Mouse (Mus musculus) liver, postnatal 0 days (tissue): ENCODE results near the gene Arhgap28. TPM values are rescaled to one million over a fixed set of nuclear protein-coding genes. Genes with fewer than 3 reads are reported as not detected.

Source experiments
- ATAC-seq: fragments of 200-750 bp; cut with Nextera tagmentation; 2 replicates; pipeline ENCODE4 v1.8.0; 2017; ENCODE audit warnings: mild to moderate bottlenecking, moderate library complexity
- DNase-seq: peaks from one replicate; pipeline ENCODE4 v3.0.0-alpha.2; 2016
- H3K27ac ChIP-seq: fragments of 300-500 bp; sonication (generic); 2 replicates; pipeline ENCODE4 v1.5.1; 2014; ENCODE audit warnings: antibody characterized with exemption, moderate library complexity, mild to moderate bottlenecking, low read depth
- H3K27me3 ChIP-seq: fragments of 300-500 bp; sonication (generic); 2 replicates; pipeline ENCODE4 v1.6.1; 2014; ENCODE audit warnings: low read length, control low read depth, mixed read lengths; ENCODE audit not compliant: insufficient read depth
- H3K36me3 ChIP-seq: fragments of 300-500 bp; sonication (generic); replicated peaks from 2 replicates; pipeline ENCODE4 v1.6.1; 2014; ENCODE audit warnings: mild to moderate bottlenecking, control low read depth, low read length, moderate library complexity, mixed read lengths; ENCODE audit not compliant: insufficient read depth
- H3K4me1 ChIP-seq: fragments of 300-500 bp; sonication (generic); 2 replicates; pipeline ENCODE4 v1.6.1; 2014; ENCODE audit warnings: antibody characterized with exemption, mild to moderate bottlenecking, control low read depth; ENCODE audit not compliant: insufficient read depth
- H3K4me2 ChIP-seq: fragments of 300-500 bp; sonication (generic); 2 replicates; pipeline ENCODE4 v1.6.1; 2014; ENCODE audit warnings: low read depth, mild to moderate bottlenecking, low read length, moderate library complexity, mixed read lengths
- H3K4me3 ChIP-seq: fragments of 300-500 bp; sonication (generic); 2 replicates; pipeline ENCODE4 v1.5.1; 2014; ENCODE audit warnings: low read depth, low read length
- H3K9ac ChIP-seq: fragments of 300-500 bp; sonication (generic); replicated peaks from 2 replicates; pipeline ENCODE4 v1.6.1; 2014; ENCODE audit warnings: mild to moderate bottlenecking, moderate library complexity
- H3K9me3 ChIP-seq: fragments of 300-500 bp; sonication (generic); 2 replicates; pipeline ENCODE4 v1.6.1; 2016; ENCODE audit warnings: mild to moderate bottlenecking, control low read depth, low read length, mixed read lengths
- CTCF ChIP-seq: sonication (generic); IDR thresholded peaks from 2 replicates; pipeline ENCODE4 v1.5.1; 2016; ENCODE audit warnings: antibody characterized with exemption, low read depth
- EP300 ChIP-seq: IDR thresholded peaks from 2 replicates; pipeline ENCODE4 v1.6.1; 2016; ENCODE audit warnings: antibody characterized with exemption, low read depth, mild to moderate bottlenecking
- WGBS: fragments of 180-500 bp; shearing (Covaris S2); extraction: QIAGEN DNeasy Blood & Tissue Kit; methylation state at CpG from one replicate; pipeline ENCODE4 v1.1.7; 2014; ENCODE audit not compliant: insufficient replicate concordance; 5-methylcytosine and 5-hydroxymethylcytosine counted together
- polyA plus RNA-seq: library from polyadenylated mRNA; unstranded; fragments of >200 nt; fragmentation: Nextera tagmentation; extraction: Ambion mirVana; gene quantifications from 2 replicates; pipeline ENCODE4 v1.2.1, GENCODE M21; 2015

Gene Arhgap28
- polyA plus RNA-seq, 1 experiment from 2014 or later, result 0.48 TPM

GRCm38 (mm10) chr17:67995277-67995819, 8.6 kb downstream of the Arhgap28 start:
- Histone ChIP-seq H3K4me3 (no peak overlapping the region), H3K36me3 (no peaks in the 10 kb centered on the region), H3K4me1 (no peaks in the 10 kb centered on the region), H3K4me2 (no peak overlapping the region), H3K27me3 (no peaks in the 10 kb centered on the region), H3K9ac (no peak overlapping the region), H3K27ac (no peak overlapping the region), H3K9me3 (no peaks in the 10 kb centered on the region)
- ATAC-seq, result no peak
- 62% methylated on average over 2 of the region's 2 CpGs for WGBS
- no peak for DNase-seq
- no peak for TF ChIP-seq CTCF
- TF ChIP-seq EP300, result no peak

GRCm38 (mm10) chr17:67994861-67995260, 9.1 kb downstream of the Arhgap28 start:
- Histone ChIP-seq H3K36me3 (no peaks in the 10 kb centered on the region), H3K27me3 (no peaks in the 10 kb centered on the region), H3K4me1 (no peaks in the 10 kb centered on the region), H3K4me3 (no peak overlapping the region), H3K9me3 (no peaks in the 10 kb centered on the region), H3K27ac (no peak overlapping the region), H3K9ac (no peak overlapping the region), H3K4me2 (no peak overlapping the region)
- TF ChIP-seq EP300 (no peak), CTCF (no peak)
- 72% methylated on average over 7 of the region's 7 CpGs for WGBS
- DNase-seq (no peak), ATAC-seq (no peak)

- Histone ChIP-seq H3K27me3 (no peaks in the 10 kb centered on the region), H3K36me3 (no peaks in the 10 kb centered on the region), H3K27ac (no peak overlapping the region), H3K9me3 (no peaks in the 10 kb centered on the region), H3K4me1 (0 out of 2 replicates have a peak, but pooled peaks cover 3% of the 10 kb centered on the region), H3K4me3 (no peak overlapping the region), H3K9ac (no peak overlapping the region), H3K4me2 (no peak overlapping the region)
- 75% methylated on average over 2 of the region's 2 CpGs for WGBS
- no peak for DNase-seq
- ATAC-seq, result no peak
- TF ChIP-seq CTCF (no peak), EP300 (no peak)
These were observed 10.4 kb downstream of the Arhgap28 start for GRCm38 (mm10) chr17:67993371-67994045.

DNA sequence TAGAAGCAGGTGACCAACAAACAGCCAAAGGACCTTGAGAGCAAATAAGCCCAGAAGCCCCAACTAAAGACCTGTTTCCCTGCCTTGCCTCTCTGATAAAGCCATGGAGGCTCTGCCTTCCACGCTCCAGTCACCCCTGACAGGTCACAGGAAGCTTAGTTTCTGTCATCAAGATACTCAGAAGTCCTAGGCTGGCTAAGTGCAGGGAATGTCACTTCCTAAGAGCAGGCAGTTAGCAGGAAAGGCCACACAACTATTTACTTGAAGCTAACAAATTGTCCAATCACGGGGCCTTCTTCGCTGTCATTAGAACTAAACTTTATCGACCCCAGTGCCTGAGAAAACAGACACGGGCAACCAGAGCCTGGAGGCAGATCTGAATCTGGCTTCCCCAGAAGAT, 14.2 kb downstream of the Arhgap28 start:
- no peaks in the 10 kb centered on the region for H3K36me3 ChIP-seq
- 28% methylated on average over 5 of the region's 5 CpGs for WGBS
- no peaks in the 10 kb centered on the region for H3K27me3 ChIP-seq
- no peak overlapping the region for H3K27ac ChIP-seq
- ATAC-seq (no peak), DNase-seq (no peak)
- TF ChIP-seq CTCF (no peak), EP300 (no peak)
- H3K9ac ChIP-seq, result no peak overlapping the region
- H3K9me3 ChIP-seq, result no peaks in the 10 kb centered on the region
- no peak overlapping the region for H3K4me2 ChIP-seq
- H3K4me3 ChIP-seq, result no peak overlapping the region
- 0 out of 2 replicates have a peak, but pooled peaks cover 3% of the 10 kb centered on the region for H3K4me1 ChIP-seq

- H3K9ac ChIP-seq, result no peak overlapping the region
- H3K27ac ChIP-seq, result no peak overlapping the region
- TF ChIP-seq CTCF (no peak), EP300 (no peak)
- H3K4me3 ChIP-seq, result no peak overlapping the region
- DNase-seq (peak; percentile 20), ATAC-seq (peak; percentile 77)
- no peak overlapping the region for H3K4me2 ChIP-seq
- H3K4me1 ChIP-seq, result 0 out of 2 replicates have a peak, but pooled peaks cover 3% of the 10 kb centered on the region
- no peaks in the 10 kb centered on the region for H3K36me3 ChIP-seq
- WGBS, result 17% methylated on average over 15 of the region's 15 CpGs
- no peaks in the 10 kb centered on the region for H3K27me3 ChIP-seq
- no peaks in the 10 kb centered on the region for H3K9me3 ChIP-seq
These were observed 14.8 kb downstream of the Arhgap28 start for GRCm38 (mm10) chr17:67988920-67989621.

DNA sequence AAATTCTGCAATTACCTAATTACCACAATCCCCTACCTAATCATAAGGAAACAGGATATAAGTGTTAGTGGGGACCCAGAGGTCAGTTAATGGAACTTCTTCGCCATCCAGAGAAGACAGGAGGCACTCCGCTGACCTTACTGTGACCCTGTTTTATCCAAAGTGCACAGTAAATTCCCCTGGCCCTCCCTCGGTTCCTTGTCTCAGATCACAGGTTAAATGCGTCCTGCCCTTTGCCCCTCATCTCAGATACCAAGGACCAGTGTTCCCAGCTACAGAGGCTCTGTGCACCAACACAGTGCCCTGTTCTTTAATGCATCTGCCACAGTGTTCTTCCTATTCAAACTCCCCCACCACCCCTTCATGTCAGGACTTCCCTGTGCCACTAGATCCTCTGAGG, 18.4 kb downstream of the Arhgap28 start:
- Histone ChIP-seq H3K4me3 (no peak overlapping the region), H3K9ac (no peak overlapping the region), H3K27ac (no peak overlapping the region), H3K4me2 (no peak overlapping the region), H3K27me3 (no peaks in the 10 kb centered on the region), H3K36me3 (no peaks in the 10 kb centered on the region), H3K4me1 (0 out of 2 replicates have a peak, but pooled peaks cover 3% of the 10 kb centered on the region), H3K9me3 (no peaks in the 10 kb centered on the region)
- DNase-seq (no peak), ATAC-seq (no peak)
- no peak for TF ChIP-seq CTCF
- TF ChIP-seq EP300, result no peak
- WGBS, result 53% methylated on average over 4 of the region's 4 CpGs
